Mouse (Mus musculus) testis, adult 2 months (tissue): ENCODE results near the gene Ctnna3. TPM values are rescaled to one million over a fixed set of nuclear protein-coding genes. Genes with fewer than 3 reads are reported as not detected.

Source experiments
- H3K27ac ChIP-seq: fragments of 200-500 bp; 2 replicates; pipeline ENCODE4 v1.5.1; 2012; ENCODE audit warnings: low read depth, low read length; ENCODE audit not compliant: control insufficient read depth, insufficient read depth
- H3K27me3 ChIP-seq: fragments of 200-500 bp; 2 replicates; pipeline ENCODE4 v1.6.1; 2012; ENCODE audit warnings: mild to moderate bottlenecking, low read length, moderate library complexity; ENCODE audit not compliant: control insufficient read depth, insufficient read depth
- H3K36me3 ChIP-seq: fragments of 200-500 bp; 2 replicates; pipeline ENCODE4 v1.6.1; 2012; ENCODE audit warnings: mild to moderate bottlenecking, low read length; ENCODE audit not compliant: control insufficient read depth, insufficient read depth
- H3K4me1 ChIP-seq: fragments of 200-500 bp; 2 replicates; pipeline ENCODE4 v1.6.1; 2012; ENCODE audit warnings: low read length; ENCODE audit not compliant: control insufficient read depth, insufficient read depth
- H3K4me3 ChIP-seq: fragments of 200-500 bp; 2 replicates; pipeline ENCODE4 v1.5.1; 2012; ENCODE audit warnings: low read depth, mild to moderate bottlenecking, low read length, moderate library complexity, mixed read lengths; ENCODE audit not compliant: control insufficient read depth
- CTCF ChIP-seq: fragments of 200-500 bp; IDR thresholded peaks from 2 replicates; pipeline ENCODE4 v1.5.1; 2012; ENCODE audit warnings: low read depth, mild to moderate bottlenecking, inconsistent platforms, low read length, moderate library complexity; ENCODE audit not compliant: control insufficient read depth, insufficient read depth, insufficient replicate concordance
- POLR2A ChIP-seq: fragments of 200-500 bp; IDR thresholded peaks from 2 replicates; pipeline ENCODE4 v1.6.1; 2012; ENCODE audit warnings: low read depth, mild to moderate bottlenecking, inconsistent platforms, low read length, moderate library complexity; ENCODE audit not compliant: control insufficient read depth
- polyA plus RNA-seq: library from polyadenylated mRNA; depleted of rRNA; stranded (reverse); fragments of >200 nt; gene quantifications from 2 replicates; pipeline ENCODE4 v1.2.3, GENCODE M21; 2012

Ctnna3 gene
- polyA plus RNA-seq, 1 experiment: 38.9 TPM

DNA sequence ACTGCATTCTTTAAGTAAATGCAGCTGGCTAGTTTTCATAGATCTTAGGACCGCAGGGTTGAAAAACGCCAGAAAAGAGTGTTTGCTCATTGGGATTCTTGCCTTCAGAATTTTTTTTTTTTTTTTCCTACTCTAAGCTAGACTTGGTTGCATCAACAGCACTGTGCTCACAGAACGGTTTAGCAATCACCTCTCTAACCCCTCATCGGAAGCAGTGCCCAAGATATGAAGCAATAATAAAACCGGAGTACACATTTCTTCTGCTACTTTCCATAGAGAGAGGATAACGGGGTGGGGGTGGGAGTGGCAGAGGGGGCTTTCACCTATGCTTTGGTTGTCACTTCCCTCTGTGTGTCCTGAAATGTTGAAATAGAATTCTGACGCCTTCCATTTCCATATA, 14.0 kb upstream of the Ctnna3 start:
- Histone ChIP-seq H3K36me3 (no peaks in the 10 kb centered on the region), H3K4me1 (no peaks in the 10 kb centered on the region), H3K27ac (no peak overlapping the region), H3K27me3 (no peaks in the 10 kb centered on the region), H3K4me3 (no peak overlapping the region)
- no peak for TF ChIP-seq POLR2A
- TF ChIP-seq CTCF: no peak

DNA sequence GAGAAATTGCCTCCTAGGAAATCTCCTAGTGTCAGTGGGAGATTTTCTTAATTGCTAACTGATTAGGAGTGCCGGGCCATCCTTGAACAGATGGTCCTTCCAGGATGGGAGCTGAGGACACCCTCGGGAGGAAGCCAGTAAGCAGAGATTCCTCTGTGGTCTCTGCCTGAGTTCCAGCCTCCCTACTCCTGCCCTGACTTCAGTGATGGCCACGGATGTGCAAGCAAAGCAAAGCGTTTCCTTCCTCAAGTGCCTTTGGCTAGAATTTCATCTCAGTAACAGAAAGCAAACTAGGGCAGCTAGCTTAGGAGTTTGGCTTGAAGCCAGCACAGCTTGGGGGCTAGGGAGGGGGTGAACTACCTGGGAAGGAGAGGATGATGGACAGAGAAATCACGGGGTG, 12.8 kb upstream of the Ctnna3 start:
- Histone ChIP-seq H3K4me1 (no peaks in the 10 kb centered on the region; the same call in 1 of the 2 replicates), H3K36me3 (no peaks in the 10 kb centered on the region), H3K27me3 (no peaks in the 10 kb centered on the region), H3K27ac (no peak overlapping the region), H3K4me3 (no peak overlapping the region)
- TF ChIP-seq POLR2A (no peak), CTCF (no peak)

DNA sequence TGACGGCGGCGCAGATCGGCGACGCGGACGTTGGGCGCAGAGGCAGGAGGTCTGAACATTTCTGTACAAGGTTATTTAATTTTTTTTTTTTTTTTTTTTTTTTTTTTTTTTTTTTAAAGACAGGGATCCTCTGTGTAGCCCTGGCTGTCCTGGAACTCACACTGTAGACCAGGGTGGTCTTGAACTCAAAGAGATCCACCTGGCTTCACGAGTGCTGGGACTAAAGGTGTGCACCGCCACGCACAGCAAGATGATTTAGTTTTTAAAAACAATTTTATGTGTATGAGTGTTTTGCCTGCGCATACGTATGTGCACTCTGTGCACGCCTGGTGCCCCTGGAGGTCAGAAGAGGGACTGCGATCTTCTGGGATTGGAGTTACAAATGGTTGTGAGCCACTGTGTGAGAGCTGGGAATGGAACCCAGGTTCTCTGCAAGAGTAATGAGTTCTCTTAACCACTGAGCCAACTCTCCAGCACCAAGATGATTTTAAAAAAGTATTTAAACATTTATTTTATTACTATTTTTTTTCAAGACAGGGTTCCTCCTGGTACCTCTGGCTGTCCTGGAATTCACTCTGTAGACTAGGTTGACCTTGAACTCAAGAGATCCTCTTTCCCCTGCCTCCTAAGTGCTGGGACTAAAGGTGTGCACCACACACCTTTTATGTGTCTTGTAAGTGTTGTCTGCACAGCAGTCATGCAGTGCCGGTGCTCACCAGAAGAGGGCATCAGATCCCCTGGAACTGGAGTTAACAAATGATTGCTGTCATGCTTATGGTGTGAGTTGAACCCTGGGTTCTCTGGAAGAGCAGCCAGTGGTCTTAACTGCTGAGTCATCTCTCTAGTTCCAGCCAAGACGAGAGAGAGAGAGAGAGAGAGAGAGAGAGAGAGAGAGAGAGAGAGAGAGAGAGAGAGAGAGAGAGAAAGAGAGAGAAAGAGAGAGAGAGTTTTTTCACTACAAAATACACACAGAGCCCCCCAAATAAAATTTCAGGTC, 7.9 kb upstream of the Ctnna3 start, which contains the start of gene Gm7075:
TSS of gene Gm7075 (minus strand) at position 51 of the 997 bp plus-strand sequence.
- Histone ChIP-seq H3K36me3 (no peaks in the 10 kb centered on the region), H3K27me3 (no peaks in the 10 kb centered on the region), H3K4me1 (no peaks in the 10 kb centered on the region; the same call in 1 of the 2 replicates), H3K27ac (no peak within 1 kb of the TSS), H3K4me3 (peak within 1 kb of the TSS; percentile 19; the same call in 1 of the 2 replicates)
- no peak for TF ChIP-seq POLR2A
- TF ChIP-seq CTCF: peak; percentile 71; the same call in 1 of the 2 replicates

DNA sequence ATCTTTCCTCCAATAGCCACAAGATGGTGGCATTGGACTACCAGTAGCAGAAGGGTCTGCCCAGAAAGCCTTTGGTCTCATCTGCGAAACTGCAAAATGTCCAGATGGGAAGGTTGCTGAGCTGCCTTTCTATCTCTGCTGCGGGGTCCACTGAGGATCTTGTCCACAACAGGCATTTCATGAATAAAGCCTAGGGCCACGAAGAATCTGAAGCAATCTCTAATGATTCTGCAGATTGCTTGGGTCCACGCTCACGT, 7.2 kb upstream of the Ctnna3 start:
- Histone ChIP-seq H3K27me3 (no peaks in the 10 kb centered on the region), H3K27ac (no peak overlapping the region), H3K4me1 (no peaks in the 10 kb centered on the region; the same call in 1 of the 2 replicates), H3K36me3 (no peaks in the 10 kb centered on the region), H3K4me3 (no peak overlapping the region)
- TF ChIP-seq CTCF (no peak), POLR2A (no peak)

DNA sequence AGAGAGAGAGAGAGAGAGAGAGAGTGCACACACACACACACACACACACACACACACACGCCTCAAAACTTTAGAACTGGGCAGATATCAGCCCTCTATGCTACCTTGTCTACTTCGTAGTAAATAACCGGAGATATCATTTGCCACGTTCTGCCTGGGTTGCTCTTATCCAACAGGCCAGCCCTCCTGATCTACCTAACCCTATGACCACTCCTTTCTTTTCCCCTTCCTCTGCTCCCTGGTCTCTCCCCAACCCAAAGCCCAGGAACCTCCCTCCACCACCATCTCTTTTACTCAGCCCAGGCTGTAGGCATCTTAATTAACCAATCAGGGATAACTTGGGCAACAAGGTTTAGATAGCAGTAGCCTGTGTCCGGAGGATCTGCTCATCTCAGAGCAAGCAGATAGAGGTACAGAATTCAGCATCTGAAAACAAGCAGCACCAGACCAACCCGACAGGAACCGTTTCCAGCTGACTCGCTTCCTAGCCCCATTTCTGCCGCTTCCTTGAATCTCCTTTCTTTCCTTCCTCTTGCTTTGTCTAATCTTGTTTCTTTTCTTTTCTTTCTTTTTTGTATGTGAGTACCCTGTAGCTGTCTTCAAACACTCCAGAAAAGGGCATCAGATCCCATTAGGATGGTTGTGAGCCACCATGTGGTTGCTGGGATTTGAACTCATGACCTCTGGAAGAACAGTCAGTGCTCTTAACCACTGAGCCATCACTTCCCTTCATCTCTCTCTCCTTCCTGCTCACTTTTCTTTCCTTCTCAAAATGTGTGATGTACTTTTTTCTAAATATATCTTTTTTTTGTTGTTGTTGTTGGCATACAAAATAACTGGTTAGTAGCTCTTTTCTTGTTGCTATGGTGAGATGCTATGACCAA, 6.1 kb upstream of the Ctnna3 start:
- Histone ChIP-seq H3K27me3 (no peaks in the 10 kb centered on the region), H3K4me1 (peaks cover 4% of the 10 kb centered on the region), H3K4me3 (no peak overlapping the region), H3K36me3 (no peaks in the 10 kb centered on the region), H3K27ac (no peak overlapping the region)
- TF ChIP-seq POLR2A (no peak), CTCF (no peak)

DNA sequence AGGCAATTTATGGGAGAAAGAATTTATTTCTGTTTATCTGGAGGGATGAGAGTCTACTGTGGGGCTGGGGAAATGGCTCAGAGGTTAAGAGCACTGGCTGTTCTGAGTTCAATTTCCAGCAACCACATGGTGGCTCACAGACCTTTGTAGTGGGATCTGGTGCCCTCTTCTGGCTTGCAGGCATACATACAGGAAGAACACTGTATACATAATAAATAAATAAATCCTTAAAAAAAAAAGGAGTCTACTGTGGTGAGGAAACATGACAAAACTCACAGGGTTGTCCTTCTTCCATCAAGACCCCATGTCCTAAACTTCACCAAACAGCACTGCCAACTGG, 5.5 kb upstream of the Ctnna3 start:
- H3K27me3 ChIP-seq: no peaks in the 10 kb centered on the region
- peaks cover 4% of the 10 kb centered on the region for H3K4me1 ChIP-seq
- H3K4me3 ChIP-seq: no peak overlapping the region
- TF ChIP-seq CTCF (no peak), POLR2A (no peak)
- no peaks in the 10 kb centered on the region for H3K36me3 ChIP-seq
- H3K27ac ChIP-seq: no peak overlapping the region

DNA sequence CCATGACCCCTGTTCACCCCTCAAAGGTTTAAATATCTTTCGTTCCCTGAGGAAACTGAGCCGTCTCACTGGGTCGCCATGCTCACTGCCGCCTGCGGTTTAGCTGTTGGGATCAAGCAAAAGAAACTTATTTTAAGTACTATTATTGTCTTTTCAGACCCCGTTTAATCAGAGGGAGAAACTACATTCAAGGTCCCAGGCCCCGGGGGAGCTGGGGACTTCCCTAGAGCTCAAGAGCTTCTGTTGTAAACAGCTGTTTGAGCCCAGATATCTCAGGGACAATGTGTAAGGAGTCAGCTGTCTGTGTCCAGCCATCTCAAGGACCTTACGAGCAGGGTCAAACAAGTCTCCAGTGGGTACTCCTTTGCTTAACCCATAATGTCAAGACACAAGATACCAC, 2.8 kb upstream of the Ctnna3 start:
- Histone ChIP-seq H3K27me3 (no peaks in the 10 kb centered on the region), H3K4me1 (peaks cover 11% of the 10 kb centered on the region), H3K4me3 (peak overlapping the region; percentile 43; the same call in 1 of the 2 replicates), H3K27ac (peak overlapping the region; percentile 32; the same call in 1 of the 2 replicates), H3K36me3 (no peaks in the 10 kb centered on the region)
- TF ChIP-seq CTCF: no peak
- TF ChIP-seq POLR2A: no peak
